ENCODE assay signal across 17 mouse cellular contexts in genomic region chr11:98049672-98050519, GRCm38 (mm10). TPM values are rescaled to one million over a fixed set of nuclear protein-coding genes. Genes with fewer than 3 reads are reported as not detected.
A peak's percentile ranks its signal among the peaks of the same experiment; 100 is the strongest.
DNase-seq lines count a peak whose midpoint lies in the region; ATAC-seq and TF ChIP-seq lines count a peak whose summit lies in the region.
"Had no signal": no experiment of that assay in that cellular context is flagged by ENCODE, and none has a peak within 500 bp of the region (broad histone marks: within the 10 kb centered on the region; RNA-seq: fewer than 3 reads in every experiment).

No protein-coding gene starts in this region.

- peak; percentile 21 for DNase-seq in lung, postnatal 36 days
- DNase-seq in lung, postnatal 14 days, result no peak
- peak; percentile 80 for DNase-seq in thymus, postnatal 0 days (ENCODE audit: low spot score)
- DNase-seq in urinary bladder, postnatal 36 days (ENCODE audit: low spot score in 2 of 2), result no peak
- no peak for DNase-seq in gastrocnemius, adult 18-20 months (ENCODE audit: low spot score)
- DNase-seq: cerebellum, adult 8-10 months; gastrocnemius, postnatal 10 days; kidney, adult 18-20 months; kidney, postnatal 4 days had no signal

- H3K79me3 ChIP-seq in C2C12 (ENCODE audit: low read depth), result peaks cover 68% of the 10 kb centered on the region

- no peaks in the 10 kb centered on the region for H3K27me3 ChIP-seq in C2C12 (ENCODE audit: control insufficient read depth, insufficient read depth, insufficient read length)

- TF ChIP-seq CTCF in C2C12 (IDR thresholded peaks at IDR 0.05; ENCODE audit: control insufficient read depth, insufficient read depth, insufficient read length), result no peak

- H3K79me2 ChIP-seq in C2C12 (ENCODE audit: control insufficient read depth, insufficient read depth), result peaks cover 82% of the 10 kb centered on the region

- H3K4me3 ChIP-seq in C2C12 (ENCODE audit: insufficient read depth, poor library complexity, severe bottlenecking), result no peak overlapping the region
- H3K4me3 ChIP-seq: embryonic facial prominence, embryonic 12.5 days; forebrain, embryonic 10.5 days; heart, embryonic 12.5 days; hindbrain, embryonic 13.5 days; liver, embryonic 12.5 days had no signal

- H3K36me3 ChIP-seq in C2C12 (ENCODE audit: control insufficient read depth, insufficient read depth), result peaks cover 35% of the 10 kb centered on the region
- H3K36me3 ChIP-seq: embryonic facial prominence, embryonic 12.5 days; forebrain, embryonic 10.5 days; heart, embryonic 12.5 days; hindbrain, embryonic 13.5 days; liver, embryonic 12.5 days had no signal

- peak; percentile 35; the same call in 1 of the 2 replicates for ATAC-seq in common myeloid progenitor, adult 5-6 weeks (replicated peaks; ENCODE audit: low read depth, poor library complexity, severe bottlenecking)
- ATAC-seq: liver, embryonic 12.5 days had no signal

- H3ac ChIP-seq in C2C12 (ENCODE audit: control insufficient read depth, insufficient read length, low read depth), result no peak overlapping the region

TF ChIP-seq in C2C12, 6 proteins besides CTCF, POLR2A, EP300 and RAD21:
- TF ChIP-seq MYOG (IDR thresholded peaks at IDR 0.05; ENCODE audit: control insufficient read depth, extremely low read depth, insufficient read length) (no peak), MAX (IDR thresholded peaks at IDR 0.05) (peak; percentile 46), MYOD1 (IDR thresholded peaks at IDR 0.05; ENCODE audit: control insufficient read depth, insufficient read length, low read depth) (peak; percentile 81), FOSL1 (IDR thresholded peaks at IDR 0.05; ENCODE audit: insufficient read depth, low read length, poor library complexity, severe bottlenecking) (peak; percentile 13), USF1 (IDR thresholded peaks at IDR 0.05; ENCODE audit: low read depth) (no peak), CEBPB (IDR thresholded peaks at IDR 0.05; ENCODE audit: low read depth) (peak; percentile 71)

RNA-seq across cellular contexts. Expression of gene Stac2, which starts 3.4 kb away (rescaled TPM):
- polyA plus RNA-seq in C2C12 (2012; fragmentation: generic; extraction: Trizol), result 34.6 TPM
- not detected in 2 replicates for total RNA-seq in common myeloid progenitor, adult 5-6 weeks (2017)
- 0.23 and 0.45 TPM in 2 replicates for polyA plus RNA-seq in thymus, postnatal 0 days (2015; fragmentation: Nextera tagmentation; extraction: Ambion mirVana)
- under 1 TPM; 0.14 to 0.16 TPM for total RNA-seq in gastrocnemius, adult 18-20 months (2021)
- total RNA-seq: MEL had no signal

RNA-seq across cellular contexts. Expression of gene Rpl19, which starts 23.4 kb away (rescaled TPM):
- polyA plus RNA-seq in C2C12 (2012; fragmentation: generic; extraction: Trizol), result 3,682 TPM
- total RNA-seq in common myeloid progenitor, adult 5-6 weeks (2017), result 1,577 and 1,620 TPM in 2 replicates
- 1,510 and 1,580 TPM in 2 replicates for polyA plus RNA-seq in thymus, postnatal 0 days (2015; fragmentation: Nextera tagmentation; extraction: Ambion mirVana)
- 100 to 1,000 TPM; 457 to 462 TPM for total RNA-seq in gastrocnemius, adult 18-20 months (2021)

RNA-seq across cellular contexts. Expression of gene Cacnb1, which starts 27.1 kb away (rescaled TPM):
- polyA plus RNA-seq in C2C12 (2012; fragmentation: generic; extraction: Trizol), result 6.1 TPM
- total RNA-seq in common myeloid progenitor, adult 5-6 weeks (2017), result not detected in 2 replicates
- polyA plus RNA-seq in thymus, postnatal 0 days (2015; fragmentation: Nextera tagmentation; extraction: Ambion mirVana), result 3.9 and 5.0 TPM in 2 replicates
- total RNA-seq in gastrocnemius, adult 18-20 months (2021), result 100 to 1,000 TPM; 167 to 198 TPM

RNA-seq across cellular contexts. Expression of gene Arl5c, which starts 53.9 kb away (rescaled TPM):
- 0.54 TPM for polyA plus RNA-seq in C2C12 (2012; fragmentation: generic; extraction: Trizol)
- 1.2 and 2.2 TPM in 2 replicates for total RNA-seq in common myeloid progenitor, adult 5-6 weeks (2017)
- 201 and 211 TPM in 2 replicates for polyA plus RNA-seq in thymus, postnatal 0 days (2015; fragmentation: Nextera tagmentation; extraction: Ambion mirVana)
- total RNA-seq in gastrocnemius, adult 18-20 months (2021), result under 1 TPM in 1 of 2 experiments, not detected in 1; 0.26 TPM

Comparison
In these comparisons a context has a peak if more than half of its experiments do, and no peak if none do; other contexts are left out.
1. DNase-seq: peak in lung, postnatal 36 days (single experiment) and thymus, postnatal 0 days (single experiment); none in lung, postnatal 14 days (single experiment), urinary bladder, postnatal 36 days (0 of 2) and gastrocnemius, adult 18-20 months (single experiment).
2. RNA of gene Cacnb1, which starts 27.1 kb away (total RNA-seq): 167 to 198 TPM in gastrocnemius, adult 18-20 months; not detected in common myeloid progenitor, adult 5-6 weeks; every median in the first group is over 100 times any median in the second.